Mouse (Mus musculus) lung, embryonic 14.5 days (tissue): ENCODE measurements around the gene a. TPM values are rescaled to one million over a fixed set of nuclear protein-coding genes. Genes with fewer than 3 reads are reported as not detected.
A peak's percentile ranks its signal among the peaks of the same experiment; 100 is the strongest.
"Not testable (repeated sequence)": the region's sequence is repeated elsewhere in the genome, so short reads cannot be mapped to it uniquely, and the experiment has no call there.

Source experiments
- ATAC-seq: fragments of 200-750 bp; cut with Nextera tagmentation; 2 replicates; pipeline ENCODE4 v1.8.0; 2017; ENCODE audit warnings: mild to moderate bottlenecking, moderate TSS enrichment, moderate library complexity; ENCODE audit not compliant: insufficient read depth
- DNase-seq: peaks from one replicate; pipeline ENCODE4 v3.0.0-alpha.2; 2015
- H3K27ac ChIP-seq: fragments of 300-500 bp; sonication (generic); 2 replicates; pipeline ENCODE4 v1.5.1; 2014; ENCODE audit warnings: low read depth, mild to moderate bottlenecking, moderate library complexity
- H3K27me3 ChIP-seq: fragments of 300-500 bp; sonication (generic); 2 replicates; pipeline ENCODE4 v1.6.1; 2014; ENCODE audit warnings: low read length, control low read depth; ENCODE audit not compliant: insufficient read depth
- H3K36me3 ChIP-seq: fragments of 300-500 bp; sonication (generic); 2 replicates; pipeline ENCODE4 v1.6.1; 2014; ENCODE audit warnings: control low read depth; ENCODE audit not compliant: insufficient read depth
- H3K4me1 ChIP-seq: fragments of 300-500 bp; sonication (generic); 2 replicates; pipeline ENCODE4 v1.6.1; 2014; ENCODE audit warnings: antibody characterized with exemption, control low read depth; ENCODE audit not compliant: insufficient read depth
- H3K4me2 ChIP-seq: fragments of 300-500 bp; sonication (generic); 2 replicates; pipeline ENCODE4 v1.6.1; 2014; ENCODE audit warnings: mild to moderate bottlenecking
- H3K4me3 ChIP-seq: fragments of 300-500 bp; sonication (generic); 2 replicates; pipeline ENCODE4 v1.5.1; 2014; ENCODE audit warnings: low read depth, low read length
- H3K9ac ChIP-seq: fragments of 300-500 bp; sonication (generic); 2 replicates; pipeline ENCODE4 v1.6.1; 2014
- H3K9me3 ChIP-seq: fragments of 300-500 bp; sonication (generic); 2 replicates; pipeline ENCODE4 v1.6.1; 2016; ENCODE audit warnings: low read depth, low read length, control low read depth
- CTCF ChIP-seq: IDR thresholded peaks from 2 replicates; pipeline ENCODE4 v1.5.1; 2016; ENCODE audit warnings: antibody characterized with exemption, low read depth
- WGBS: fragments of 180-500 bp; shearing (Covaris S2); extraction: QIAGEN DNeasy Blood & Tissue Kit; methylation state at CpG from one replicate; pipeline ENCODE4 v1.1.7; 2014; 5-methylcytosine and 5-hydroxymethylcytosine counted together
- polyA plus RNA-seq: library from polyadenylated mRNA; unstranded; fragments of >200 nt; fragmentation: Nextera tagmentation; extraction: Ambion mirVana; gene quantifications from 2 replicates; pipeline ENCODE4 v1.2.1, GENCODE M21; 2014

The a gene
- polyA plus RNA-seq, 1 experiment from 2014 or later, result not detected

DNA sequence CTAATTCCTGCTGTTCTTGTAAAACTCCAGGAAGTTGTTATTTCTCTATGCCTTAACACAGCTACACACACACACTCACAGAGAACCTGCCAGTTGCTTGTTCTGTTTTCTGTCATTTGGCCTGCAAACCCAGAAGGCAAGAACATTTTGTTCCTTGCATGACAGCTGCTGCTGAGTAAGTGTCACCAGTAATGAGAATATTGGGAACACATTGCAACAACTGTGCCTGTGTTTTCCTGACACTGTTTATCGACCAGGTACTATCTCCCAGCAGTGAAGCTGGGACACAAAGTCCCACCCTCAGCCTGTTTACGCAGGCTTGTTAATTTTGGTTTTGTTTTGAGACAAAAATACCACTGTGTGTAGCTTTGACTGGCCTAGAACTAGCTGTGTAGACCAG lies 261.5 kb downstream of the a start:
- Histone ChIP-seq H3K27me3 (no peaks in the 10 kb centered on the region), H3K4me3 (no peak overlapping the region), H3K4me2 (no peak overlapping the region), H3K27ac (no peak overlapping the region), H3K9me3 (no peaks in the 10 kb centered on the region), H3K4me1 (peaks cover 9% of the 10 kb centered on the region; the same call in 1 of the 2 replicates), H3K9ac (no peak overlapping the region), H3K36me3 (no peaks in the 10 kb centered on the region)
- no peak for TF ChIP-seq CTCF
- no peak for ATAC-seq
- 75% methylated on average over 2 of the region's 2 CpGs for WGBS
- no peak for DNase-seq

DNA sequence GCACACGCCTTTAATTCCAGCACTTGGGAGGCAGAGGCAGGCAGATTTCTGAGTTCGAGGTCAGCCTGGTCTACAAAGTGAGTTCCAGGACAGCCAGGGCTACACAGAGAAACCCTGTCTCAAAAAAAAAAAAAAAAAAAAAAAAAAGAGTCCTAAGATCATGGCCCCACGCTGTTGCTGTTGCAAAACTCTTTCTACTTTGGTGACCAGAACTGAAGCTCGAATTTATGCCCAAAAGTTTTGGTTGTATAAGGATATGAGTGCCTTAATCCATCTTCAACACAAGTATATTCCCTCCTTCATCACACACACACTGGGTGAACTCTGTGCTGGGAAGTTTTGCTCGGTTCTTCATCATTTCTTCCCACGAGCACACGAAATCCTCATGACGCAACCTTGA lies 262.3 kb downstream of the a start:
- 92% methylated on average over 8 of the region's 8 CpGs for WGBS
- H3K4me2 ChIP-seq, H3K36me3 ChIP-seq, H3K9me3 ChIP-seq, H3K27me3 ChIP-seq, H3K9ac ChIP-seq, H3K27ac ChIP-seq, ATAC-seq, H3K4me3 ChIP-seq, H3K4me1 ChIP-seq, DNase-seq: not testable (repeated sequence)

GRCm38 (mm10) chr2:155054672-155055071 lies 263.5 kb downstream of the a start:
- H3K27ac ChIP-seq, result no peak overlapping the region
- DNase-seq, result no peak
- H3K9me3 ChIP-seq, result no peaks in the 10 kb centered on the region
- H3K4me2 ChIP-seq, result no peak overlapping the region
- peaks cover 9% of the 10 kb centered on the region; the same call in 1 of the 2 replicates for H3K4me1 ChIP-seq
- ATAC-seq, result no peak
- H3K36me3 ChIP-seq, result peaks cover 9% of the 10 kb centered on the region
- no peaks in the 10 kb centered on the region for H3K27me3 ChIP-seq
- no peak overlapping the region for H3K4me3 ChIP-seq
- WGBS, result 90% methylated on average over 3 of the region's 3 CpGs
- no peak overlapping the region for H3K9ac ChIP-seq
- no peak for TF ChIP-seq CTCF

GRCm38 (mm10) chr2:155056076-155056578 lies 264.9 kb downstream of the a start:
- Histone ChIP-seq H3K9me3 (no peaks in the 10 kb centered on the region), H3K36me3 (peaks cover 17% of the 10 kb centered on the region), H3K4me1 (peaks cover 5% of the 10 kb centered on the region; the same call in 1 of the 2 replicates), H3K4me3 (no peak overlapping the region), H3K9ac (no peak overlapping the region), H3K27ac (no peak overlapping the region), H3K4me2 (no peak overlapping the region), H3K27me3 (no peaks in the 10 kb centered on the region)
- 62% methylated on average over 5 of the region's 5 CpGs for WGBS
- DNase-seq (no peak), ATAC-seq (no peak)
- TF ChIP-seq CTCF, result no peak

- H3K9ac ChIP-seq, result no peak overlapping the region
- H3K27me3 ChIP-seq, result no peaks in the 10 kb centered on the region
- no peak overlapping the region for H3K4me3 ChIP-seq
- H3K9me3 ChIP-seq, result no peaks in the 10 kb centered on the region
- DNase-seq (no peak), ATAC-seq (no peak)
- no peak for TF ChIP-seq CTCF
- no peak overlapping the region for H3K27ac ChIP-seq
- H3K4me1 ChIP-seq, result no peaks in the 10 kb centered on the region
- peaks cover 28% of the 10 kb centered on the region for H3K36me3 ChIP-seq
- 59% methylated on average over 1 of the region's 1 CpGs for WGBS
- no peak overlapping the region for H3K4me2 ChIP-seq
Measured at GRCm38 (mm10) chr2:155057361-155057760, 266.2 kb downstream of the a start.

- DNase-seq (no peak), ATAC-seq (no peak)
- H3K9me3 ChIP-seq, result no peaks in the 10 kb centered on the region
Measured at GRCm38 (mm10) chr2:155071027-155071426, 279.8 kb downstream of the a start.

DNA sequence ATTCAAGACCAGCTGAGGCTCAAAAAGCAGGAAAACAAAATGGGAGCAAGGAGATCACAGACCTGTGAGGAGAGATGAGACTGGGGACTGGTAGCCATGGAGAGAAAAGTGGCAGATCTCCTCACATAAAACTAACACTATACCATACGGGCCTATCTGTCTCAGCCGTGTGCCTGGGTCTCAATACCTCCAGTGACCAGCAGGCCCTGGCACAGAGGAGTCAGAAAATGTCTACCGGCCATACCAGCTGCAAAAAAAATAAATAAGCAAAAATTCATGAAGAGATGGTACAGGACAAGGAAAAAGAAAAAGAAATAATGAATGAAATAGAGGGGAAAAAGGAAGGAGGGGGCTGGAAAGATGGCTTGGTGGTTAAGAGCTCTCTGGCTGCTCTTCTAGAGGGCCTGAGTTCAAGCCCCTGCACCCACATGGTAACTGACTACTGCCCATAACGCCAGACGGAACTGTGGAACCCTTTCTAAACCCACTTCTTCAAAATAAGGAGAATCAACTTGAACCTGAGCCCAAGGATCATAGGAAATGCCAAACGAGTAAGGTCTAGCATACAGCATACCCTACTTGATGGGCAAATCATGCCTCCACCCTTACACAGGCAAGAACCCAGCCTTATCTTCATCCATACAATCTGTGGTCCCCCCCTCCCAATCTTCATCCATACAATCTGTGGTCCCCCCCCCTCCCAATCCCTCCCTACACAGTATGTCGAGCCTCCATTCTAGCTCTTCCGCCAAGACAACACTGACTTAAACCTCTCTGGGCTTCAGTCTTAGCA lies 281.3 kb downstream of the a start:
- Histone ChIP-seq H3K4me3 (0 out of 2 replicates have a peak overlapping the region, but pooled peaks have one; percentile 58), H3K4me2 (peak overlapping the region; percentile 71), H3K9ac (no peak overlapping the region), H3K4me1 (peaks cover 10% of the 10 kb centered on the region), H3K27me3 (no peaks in the 10 kb centered on the region), H3K36me3 (peaks cover 17% of the 10 kb centered on the region), H3K27ac (no peak overlapping the region), H3K9me3 (no peaks in the 10 kb centered on the region)
- WGBS, result 85% methylated on average over 8 of the region's 8 CpGs
- ATAC-seq, result no peak
- TF ChIP-seq CTCF, result no peak
- no peak for DNase-seq

More at GRCm38 (mm10) chr2:155071027-155071426, 279.8 kb downstream of the a start:
- WGBS, result 81% methylated on average over 9 of the region's 9 CpGs
- Histone ChIP-seq H3K27me3 (no peaks in the 10 kb centered on the region), H3K27ac (no peak overlapping the region), H3K9ac (no peak overlapping the region), H3K4me3 (no peak overlapping the region), H3K4me1 (peaks cover 10% of the 10 kb centered on the region), H3K4me2 (no peak overlapping the region), H3K36me3 (peaks cover 33% of the 10 kb centered on the region)
- no peak for TF ChIP-seq CTCF
